Comparison of ENCODE assay signal across 9 mouse cellular contexts in the genomic region with DNA sequence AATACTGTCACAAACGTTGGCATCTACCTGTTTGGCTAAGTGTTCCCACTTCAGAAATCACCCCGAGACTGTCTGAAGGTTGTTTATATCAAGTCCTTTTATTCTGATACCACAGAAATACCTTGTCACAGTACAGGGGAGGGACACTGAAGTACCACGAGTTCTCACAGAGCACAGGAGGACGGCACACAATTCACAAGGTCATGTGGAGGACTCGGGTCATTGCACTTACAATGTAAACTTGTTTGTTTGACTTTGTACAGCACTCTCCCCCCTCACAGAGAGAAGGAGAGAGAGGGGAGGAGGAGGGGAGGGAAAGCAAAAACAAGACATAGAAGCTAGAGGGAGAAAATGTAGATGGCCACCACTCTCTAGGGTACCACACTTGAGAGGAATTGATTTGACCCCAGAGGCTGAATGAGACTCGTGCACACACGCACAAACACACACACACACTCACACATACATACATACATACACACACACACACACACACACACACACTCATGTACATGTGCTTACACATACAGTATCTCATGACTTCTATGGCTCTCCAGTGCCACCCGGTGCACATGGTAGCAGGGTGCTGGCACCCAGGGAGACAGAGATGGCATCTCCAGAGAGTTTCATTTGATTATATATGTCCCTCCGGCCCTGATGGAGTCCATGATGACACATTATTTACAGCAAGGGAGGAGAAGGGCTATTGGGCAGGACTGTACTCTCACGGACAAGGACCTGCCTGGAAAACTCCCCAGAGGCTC. TPM values are rescaled to one million over a fixed set of nuclear protein-coding genes. Genes with fewer than 3 reads are reported as not detected.
DNase-seq lines count a peak whose midpoint lies in the region; ATAC-seq lines count a peak whose summit lies in the region.
"Had no signal": no experiment of that assay in that cellular context is flagged by ENCODE, and none has a peak within 500 bp of the region (broad histone marks: within the 10 kb centered on the region; RNA-seq: fewer than 3 reads in every experiment).

No protein-coding gene starts in this region.

- DNase-seq in hindbrain, embryonic 14.5 days (ENCODE audit: low spot score): no peak
- peak; percentile 12 for DNase-seq in 3T3-L1 (ENCODE audit: low read depth, low spot score)
- DNase-seq in embryonic facial prominence, embryonic 10.5 days (ENCODE audit: low spot score): no peak
- DNase-seq in liver, embryonic 11.5 days (ENCODE audit: low spot score): no peak
- no peak for DNase-seq in left cerebral cortex, postnatal 25 days (ENCODE audit: low spot score in 2 of 2)
- no peak for DNase-seq in layer of hippocampus, postnatal 36 days

- H3K27ac ChIP-seq in hindbrain, embryonic 12.5 days: peak overlapping the region; percentile 23; the same call in 1 of the 2 replicates
- H3K27ac ChIP-seq in hindbrain, embryonic 14.5 days: no peak overlapping the region
- no peak overlapping the region; the same call in 1 of the 2 replicates for H3K27ac ChIP-seq in embryonic facial prominence, embryonic 10.5 days (replicated peaks)
- H3K27ac ChIP-seq in liver, embryonic 11.5 days (ENCODE audit: low read depth, low read length): peak overlapping the region; percentile 99

- no peak overlapping the region for H3K9ac ChIP-seq in hindbrain, embryonic 12.5 days
- no peak overlapping the region for H3K9ac ChIP-seq in hindbrain, embryonic 14.5 days
- peak overlapping the region; percentile 96 for H3K9ac ChIP-seq in liver, embryonic 11.5 days (ENCODE audit: low read depth, low read length)

- WGBS in hindbrain, embryonic 12.5 days: 62% methylated on average over 10 of the region's 10 CpGs
- 63% methylated on average over 10 of the region's 10 CpGs for WGBS in hindbrain, embryonic 14.5 days
- WGBS in embryonic facial prominence, embryonic 10.5 days: 62% methylated on average over 10 of the region's 10 CpGs
- 56% methylated on average over 10 of the region's 10 CpGs for WGBS in liver, embryonic 11.5 days

- intact Hi-C loops in left cerebral cortex, postnatal 25 days (cut with DNase I): loop anchor here (1.0 to 2.0 kb wide), 2 partner anchors 105 to 189 kb away; no protein-coding TSS in a partner anchor

- H3K4me2 ChIP-seq in hindbrain, embryonic 12.5 days (replicated peaks): no peak overlapping the region
- H3K4me2 ChIP-seq in hindbrain, embryonic 14.5 days (replicated peaks): no peak overlapping the region
- peak overlapping the region; percentile 85 for H3K4me2 ChIP-seq in liver, embryonic 11.5 days

- H3K4me1 ChIP-seq in hindbrain, embryonic 12.5 days: peaks cover 18% of the 10 kb centered on the region
- H3K4me1 ChIP-seq in hindbrain, embryonic 14.5 days (replicated peaks; ENCODE audit: control insufficient read depth, insufficient read depth, low read length): peaks cover 16% of the 10 kb centered on the region
- peaks cover 41% of the 10 kb centered on the region for H3K4me1 ChIP-seq in embryonic facial prominence, embryonic 10.5 days
- peaks cover 40% of the 10 kb centered on the region for H3K4me1 ChIP-seq in liver, embryonic 11.5 days (replicated peaks; ENCODE audit: control insufficient read depth, insufficient read depth, low read length)

- H3K36me3 ChIP-seq in hindbrain, embryonic 12.5 days: peaks cover 38% of the 10 kb centered on the region
- peaks cover 50% of the 10 kb centered on the region for H3K36me3 ChIP-seq in hindbrain, embryonic 14.5 days (replicated peaks; ENCODE audit: control insufficient read depth, insufficient read depth)
- H3K36me3 ChIP-seq in embryonic facial prominence, embryonic 10.5 days (replicated peaks): peaks cover 19% of the 10 kb centered on the region
- H3K36me3 ChIP-seq in liver, embryonic 11.5 days (ENCODE audit: control insufficient read depth, insufficient read depth, low read length): peaks cover 15% of the 10 kb centered on the region

- ATAC-seq in hindbrain, embryonic 12.5 days (ENCODE audit: low FRiP score): no peak
- no peak for ATAC-seq in hindbrain, embryonic 14.5 days (ENCODE audit: low FRiP score)
- no peak for ATAC-seq in liver, embryonic 11.5 days (replicated peaks; ENCODE audit: low FRiP score)
- ATAC-seq in megakaryocyte-erythroid progenitor cell, adult 5-6 weeks (replicated peaks; ENCODE audit: low FRiP score, low TSS enrichment, poor library complexity, severe bottlenecking): no peak

- H3K27me3 ChIP-seq in hindbrain, embryonic 12.5 days: no peaks in the 10 kb centered on the region
- H3K27me3 ChIP-seq in hindbrain, embryonic 14.5 days (ENCODE audit: control insufficient read depth, insufficient read depth, low read length): no peaks in the 10 kb centered on the region
- H3K27me3 ChIP-seq in embryonic facial prominence, embryonic 10.5 days (replicated peaks; ENCODE audit: low read depth, poor library complexity, severe bottlenecking): no peaks in the 10 kb centered on the region
- H3K27me3 ChIP-seq in liver, embryonic 11.5 days (replicated peaks; ENCODE audit: control insufficient read depth, insufficient read depth, low read length): no peaks in the 10 kb centered on the region
- H3K27me3 ChIP-seq: limb, embryonic 15.5 days had no signal

- H3K9me3 ChIP-seq in hindbrain, embryonic 12.5 days (replicated peaks): no peaks in the 10 kb centered on the region
- H3K9me3 ChIP-seq in hindbrain, embryonic 14.5 days (ENCODE audit: control insufficient read depth, low read length): no peaks in the 10 kb centered on the region
- H3K9me3 ChIP-seq in embryonic facial prominence, embryonic 10.5 days: no peaks in the 10 kb centered on the region
- no peaks in the 10 kb centered on the region for H3K9me3 ChIP-seq in liver, embryonic 11.5 days (ENCODE audit: control insufficient read depth, low read length)
- H3K9me3 ChIP-seq: limb, embryonic 15.5 days had no signal

- H3K4me3 ChIP-seq in hindbrain, embryonic 12.5 days: no peak overlapping the region
- H3K4me3 ChIP-seq in hindbrain, embryonic 14.5 days (replicated peaks; ENCODE audit: low read length): no peak overlapping the region
- peak overlapping the region; percentile 89; the same call in 1 of the 2 replicates for H3K4me3 ChIP-seq in embryonic facial prominence, embryonic 10.5 days
- peak overlapping the region; percentile 92 for H3K4me3 ChIP-seq in liver, embryonic 11.5 days (ENCODE audit: low read depth, low read length)

RNA-seq across cellular contexts. Expression of gene Apeh, which starts 1.7 kb away (rescaled TPM):
- polyA plus RNA-seq in hindbrain, embryonic 12.5 days (2016; fragmentation: Nextera tagmentation; extraction: Ambion mirVana): 54.3 and 58.6 TPM in 2 replicates
- 44.8 and 48.7 TPM in 2 replicates for polyA plus RNA-seq in hindbrain, embryonic 14.5 days (2014; fragmentation: Nextera tagmentation; extraction: Ambion mirVana)
- 68.3 and 72.8 TPM in 2 replicates for polyA plus RNA-seq in embryonic facial prominence, embryonic 10.5 days (2016; fragmentation: Nextera tagmentation; extraction: Ambion mirVana)
- polyA plus RNA-seq in liver, embryonic 11.5 days (2014; fragmentation: Nextera tagmentation; extraction: Ambion mirVana): 159 and 167 TPM in 2 replicates
- total RNA-seq in left cerebral cortex, postnatal 25 days (2021): 10 to 100 TPM; 29.8 to 36.9 TPM
- total RNA-seq in layer of hippocampus, postnatal 36 days (2021): 10 to 100 TPM; 31.1 to 37.6 TPM
- 162 and 202 TPM in 2 replicates for total RNA-seq in megakaryocyte-erythroid progenitor cell, adult 5-6 weeks (2014; fragmentation: Nextera tagmentation)
- 119 and 214 TPM in 2 replicates for total RNA-seq in megakaryocyte-erythroid progenitor cell, adult 5-6 weeks (2017)

RNA-seq across cellular contexts. Expression of gene Rnf123, which starts 13.0 kb away (rescaled TPM):
- 39.5 and 40.7 TPM in 2 replicates for polyA plus RNA-seq in hindbrain, embryonic 12.5 days (2016; fragmentation: Nextera tagmentation; extraction: Ambion mirVana)
- 49.9 and 50.9 TPM in 2 replicates for polyA plus RNA-seq in hindbrain, embryonic 14.5 days (2014; fragmentation: Nextera tagmentation; extraction: Ambion mirVana)
- polyA plus RNA-seq in embryonic facial prominence, embryonic 10.5 days (2016; fragmentation: Nextera tagmentation; extraction: Ambion mirVana): 32.7 and 34.1 TPM in 2 replicates
- 59.1 and 59.2 TPM in 2 replicates for polyA plus RNA-seq in liver, embryonic 11.5 days (2014; fragmentation: Nextera tagmentation; extraction: Ambion mirVana)
- 10 to 100 TPM; 81.9 to 88.7 TPM for total RNA-seq in left cerebral cortex, postnatal 25 days (2021)
- 100 to 1,000 TPM; 104 to 110 TPM for total RNA-seq in layer of hippocampus, postnatal 36 days (2021)
- 140 and 141 TPM in 2 replicates for total RNA-seq in megakaryocyte-erythroid progenitor cell, adult 5-6 weeks (2014; fragmentation: Nextera tagmentation)
- total RNA-seq in megakaryocyte-erythroid progenitor cell, adult 5-6 weeks (2017): 41.2 and 65.5 TPM in 2 replicates

RNA-seq across cellular contexts. Expression of gene Mst1, which starts 15.9 kb away (rescaled TPM):
- polyA plus RNA-seq in hindbrain, embryonic 12.5 days (2016; fragmentation: Nextera tagmentation; extraction: Ambion mirVana): 0.31 and 0.72 TPM in 2 replicates
- polyA plus RNA-seq in hindbrain, embryonic 14.5 days (2014; fragmentation: Nextera tagmentation; extraction: Ambion mirVana): not detected in 2 replicates
- polyA plus RNA-seq in embryonic facial prominence, embryonic 10.5 days (2016; fragmentation: Nextera tagmentation; extraction: Ambion mirVana): 0.43 and 0.69 TPM in 2 replicates
- 9.7 and 12.5 TPM in 2 replicates for polyA plus RNA-seq in liver, embryonic 11.5 days (2014; fragmentation: Nextera tagmentation; extraction: Ambion mirVana)
- total RNA-seq in left cerebral cortex, postnatal 25 days (2021): not detected
- not detected for total RNA-seq in layer of hippocampus, postnatal 36 days (2021)
- total RNA-seq in megakaryocyte-erythroid progenitor cell, adult 5-6 weeks (2014; fragmentation: Nextera tagmentation): not detected in 2 replicates
- total RNA-seq in megakaryocyte-erythroid progenitor cell, adult 5-6 weeks (2017): 0.30 TPM in 1 of 2 replicates, not detected in the other

RNA-seq across cellular contexts. Expression of gene Amigo3, which starts 43.2 kb away (rescaled TPM):
- 3.9 TPM in 2 replicates for polyA plus RNA-seq in hindbrain, embryonic 12.5 days (2016; fragmentation: Nextera tagmentation; extraction: Ambion mirVana)
- polyA plus RNA-seq in hindbrain, embryonic 14.5 days (2014; fragmentation: Nextera tagmentation; extraction: Ambion mirVana): 2.4 and 2.9 TPM in 2 replicates
- polyA plus RNA-seq in embryonic facial prominence, embryonic 10.5 days (2016; fragmentation: Nextera tagmentation; extraction: Ambion mirVana): 2.7 and 2.8 TPM in 2 replicates
- 2.3 TPM in 2 replicates for polyA plus RNA-seq in liver, embryonic 11.5 days (2014; fragmentation: Nextera tagmentation; extraction: Ambion mirVana)
- total RNA-seq in left cerebral cortex, postnatal 25 days (2021): 1 to 10 TPM; 1.7 to 2.2 TPM
- 1 to 10 TPM; 1.8 to 2.6 TPM for total RNA-seq in layer of hippocampus, postnatal 36 days (2021)
- total RNA-seq in megakaryocyte-erythroid progenitor cell, adult 5-6 weeks (2014; fragmentation: Nextera tagmentation): 0.92 TPM in 1 of 2 replicates, not detected in the other
- 1.1 and 3.1 TPM in 2 replicates for total RNA-seq in megakaryocyte-erythroid progenitor cell, adult 5-6 weeks (2017)

RNA-seq across cellular contexts. Expression of gene Gmppb, which starts 47.1 kb away (rescaled TPM):
- 21.9 and 25.0 TPM in 2 replicates for polyA plus RNA-seq in hindbrain, embryonic 12.5 days (2016; fragmentation: Nextera tagmentation; extraction: Ambion mirVana)
- polyA plus RNA-seq in hindbrain, embryonic 14.5 days (2014; fragmentation: Nextera tagmentation; extraction: Ambion mirVana): 17.7 and 18.2 TPM in 2 replicates
- 23.3 and 26.1 TPM in 2 replicates for polyA plus RNA-seq in embryonic facial prominence, embryonic 10.5 days (2016; fragmentation: Nextera tagmentation; extraction: Ambion mirVana)
- 26.5 and 30.0 TPM in 2 replicates for polyA plus RNA-seq in liver, embryonic 11.5 days (2014; fragmentation: Nextera tagmentation; extraction: Ambion mirVana)
- 10 to 100 TPM; 16.7 to 17.5 TPM for total RNA-seq in left cerebral cortex, postnatal 25 days (2021)
- 10 to 100 TPM; 16.9 to 17.5 TPM for total RNA-seq in layer of hippocampus, postnatal 36 days (2021)
- 7.8 and 15.0 TPM in 2 replicates for total RNA-seq in megakaryocyte-erythroid progenitor cell, adult 5-6 weeks (2014; fragmentation: Nextera tagmentation)
- total RNA-seq in megakaryocyte-erythroid progenitor cell, adult 5-6 weeks (2017): 10.7 and 19.2 TPM in 2 replicates

Comparison
In these comparisons a context has a peak if more than half of its experiments do, and no peak if none do; other contexts are left out.
1. H3K27ac ChIP-seq: peak in hindbrain, embryonic 12.5 days (single experiment) and liver, embryonic 11.5 days (single experiment); none in hindbrain, embryonic 14.5 days (single experiment) and embryonic facial prominence, embryonic 10.5 days (single experiment).
2. H3K4me3 ChIP-seq: peak in embryonic facial prominence, embryonic 10.5 days (single experiment) and liver, embryonic 11.5 days (single experiment); none in hindbrain, embryonic 12.5 days (single experiment) and hindbrain, embryonic 14.5 days (single experiment).